In genomic region chr8:108707576-108708281, GRCm38 (mm10) we compare ENCODE assay signal across 10 mouse cellular contexts.
DNase-seq lines count a peak whose midpoint lies in the region; ATAC-seq and TF ChIP-seq lines count a peak whose summit lies in the region.
"Had no signal": no experiment of that assay in that cellular context is flagged by ENCODE, and none has a peak within 500 bp of the region (broad histone marks: within the 10 kb centered on the region; RNA-seq: fewer than 3 reads in every experiment).

No protein-coding gene starts in this region.

- no peak overlapping the region for H3K4me3 ChIP-seq in heart, embryonic 13.5 days
- H3K4me3 ChIP-seq in embryonic facial prominence, embryonic 10.5 days: peak overlapping the region; percentile 99; the same call in 1 of the 2 replicates
- H3K4me3 ChIP-seq in hindbrain, postnatal 0 days (ENCODE audit: low read length): no peak overlapping the region
- H3K4me3 ChIP-seq in midbrain, embryonic 16.5 days (ENCODE audit: low read depth, low read length): peak overlapping the region; percentile 95

- H3K9me3 ChIP-seq in heart, embryonic 13.5 days: no peaks in the 10 kb centered on the region
- H3K9me3 ChIP-seq in embryonic facial prominence, embryonic 10.5 days: no peaks in the 10 kb centered on the region
- no peaks in the 10 kb centered on the region for H3K9me3 ChIP-seq in hindbrain, postnatal 0 days (ENCODE audit: low read length)
- no peaks in the 10 kb centered on the region for H3K9me3 ChIP-seq in midbrain, embryonic 16.5 days (replicated peaks; ENCODE audit: control insufficient read depth, low read length, poor library complexity, severe bottlenecking)

- 47% methylated on average over 5 of the region's 5 CpGs for WGBS in heart, embryonic 13.5 days
- 22% methylated on average over 5 of the region's 5 CpGs for WGBS in embryonic facial prominence, embryonic 10.5 days
- 41% methylated on average over 5 of the region's 5 CpGs for WGBS in hindbrain, postnatal 0 days
- 12% methylated on average over 5 of the region's 5 CpGs for WGBS in midbrain, embryonic 16.5 days

- DNase-seq in heart, postnatal 25 days (ENCODE audit: low spot score): no peak
- DNase-seq in embryonic facial prominence, embryonic 10.5 days (ENCODE audit: low spot score): no peak
- no peak for DNase-seq in hindbrain, postnatal 0 days (ENCODE audit: low spot score)
- DNase-seq in right cerebral cortex, postnatal 36 days (ENCODE audit: low spot score in 2 of 2): no peak
- no peak for DNase-seq in right cerebral cortex, postnatal 25 days
- DNase-seq: cerebellum, adult 18-20 months; kidney, adult 2 months had no signal

- peak overlapping the region; percentile 42 for H3K27ac ChIP-seq in heart, embryonic 13.5 days (replicated peaks)
- H3K27ac ChIP-seq in embryonic facial prominence, embryonic 10.5 days (replicated peaks): peak overlapping the region; percentile 81
- peak overlapping the region; percentile 48; the same call in 1 of the 2 replicates for H3K27ac ChIP-seq in hindbrain, postnatal 0 days
- peak overlapping the region; percentile 100 for H3K27ac ChIP-seq in midbrain, embryonic 16.5 days (ENCODE audit: low read length)

- intact Hi-C loops in heart, postnatal 25 days (cut with DNase I): loop anchor here (5.0 kb wide), 1 partner anchor 205 kb away; no protein-coding TSS in a partner anchor

- peaks cover 75% of the 10 kb centered on the region for H3K4me1 ChIP-seq in heart, embryonic 13.5 days
- H3K4me1 ChIP-seq in embryonic facial prominence, embryonic 10.5 days: peaks cover 81% of the 10 kb centered on the region
- no peaks in the 10 kb centered on the region for H3K4me1 ChIP-seq in hindbrain, postnatal 0 days (ENCODE audit: insufficient read depth, low read length)
- H3K4me1 ChIP-seq in midbrain, embryonic 16.5 days (ENCODE audit: control insufficient read depth, insufficient read depth, low read length): peaks cover 41% of the 10 kb centered on the region

- no peaks in the 10 kb centered on the region for H3K27me3 ChIP-seq in heart, embryonic 13.5 days (replicated peaks)
- H3K27me3 ChIP-seq in embryonic facial prominence, embryonic 10.5 days (replicated peaks; ENCODE audit: low read depth, poor library complexity, severe bottlenecking): no peaks in the 10 kb centered on the region
- H3K27me3 ChIP-seq in hindbrain, postnatal 0 days (ENCODE audit: insufficient read depth, low read length): peaks cover 20% of the 10 kb centered on the region
- H3K27me3 ChIP-seq in midbrain, embryonic 16.5 days (ENCODE audit: control insufficient read depth, insufficient read depth, low read depth, low read length): no peaks in the 10 kb centered on the region

- no peak for TF ChIP-seq CTCF in hindbrain, postnatal 0 days (IDR thresholded peaks at IDR 0.05; ENCODE audit: low read depth)

- peak overlapping the region; percentile 52 for H3K9ac ChIP-seq in heart, embryonic 13.5 days
- H3K9ac ChIP-seq in hindbrain, postnatal 0 days (replicated peaks; ENCODE audit: low read length): no peak overlapping the region
- peak overlapping the region; percentile 100 for H3K9ac ChIP-seq in midbrain, embryonic 16.5 days (ENCODE audit: low read depth, low read length)

- peak overlapping the region; percentile 28 for H3K4me2 ChIP-seq in heart, embryonic 13.5 days
- H3K4me2 ChIP-seq in hindbrain, postnatal 0 days (ENCODE audit: low read depth, low read length): peak overlapping the region; percentile 75
- peak overlapping the region; percentile 96 for H3K4me2 ChIP-seq in midbrain, embryonic 16.5 days (ENCODE audit: low read length)

- no peaks in the 10 kb centered on the region for H3K36me3 ChIP-seq in heart, embryonic 13.5 days
- H3K36me3 ChIP-seq in embryonic facial prominence, embryonic 10.5 days (replicated peaks): no peaks in the 10 kb centered on the region
- H3K36me3 ChIP-seq in hindbrain, postnatal 0 days (ENCODE audit: insufficient read depth, low read length): no peaks in the 10 kb centered on the region
- no peaks in the 10 kb centered on the region for H3K36me3 ChIP-seq in midbrain, embryonic 16.5 days (ENCODE audit: control insufficient read depth, insufficient read depth, low read length)

- no peak for ATAC-seq in heart, embryonic 13.5 days (ENCODE audit: extremely low read depth, insufficient number of reproducible peaks, low FRiP score, low TSS enrichment)
- no peak for ATAC-seq in hindbrain, postnatal 0 days
- no peak for ATAC-seq in midbrain, embryonic 16.5 days
- no peak for ATAC-seq in activated CD4-positive, CD25-positive, alpha-beta regulatory T cell, adult 4 months

Comparison
In these comparisons a context has a peak if more than half of its experiments do, and no peak if none do; other contexts are left out.
1. H3K27ac ChIP-seq: peak in every context shown above with its lines; median percentile 100 in midbrain, embryonic 16.5 days; 81 in embryonic facial prominence, embryonic 10.5 days; 48 in hindbrain, postnatal 0 days; 42 in heart, embryonic 13.5 days.
2. H3K4me2 ChIP-seq: peak in every context shown above with its lines; median percentile 96 in midbrain, embryonic 16.5 days; 75 in hindbrain, postnatal 0 days; 28 in heart, embryonic 13.5 days.
3. H3K4me3 ChIP-seq: peak in embryonic facial prominence, embryonic 10.5 days (single experiment) and midbrain, embryonic 16.5 days (single experiment); none in heart, embryonic 13.5 days (single experiment) and hindbrain, postnatal 0 days (single experiment).